Mouse (Mus musculus) megakaryocyte, adult 5-6 weeks (primary cell): ENCODE measurements around the gene Cln3. TPM values are rescaled to one million over a fixed set of nuclear protein-coding genes. Genes with fewer than 3 reads are reported as not detected.

Source experiments
- ATAC-seq: 2 replicates; pipeline ENCODE4 v1.8.0; 2016; ENCODE audit warnings: mild to moderate bottlenecking, inconsistent platforms; ENCODE audit not compliant: poor library complexity, severe bottlenecking
- total RNA-seq, 2 experiments: library from RNA; stranded (forward) in 1 of 2; stranded (reverse) in 1 of 2; fragments of 153-499, 151-499 nt in 1 of 2; fragments of 221-1000, 200-1000 nt in 1 of 2; gene quantifications; 2 replicates each; pipeline versions ENCODE4 v1.2.3 to v1.2.4; 2015 to 2017

Gene Cln3
- total RNA-seq, 2 experiments from 2014 or later = 77.8 to 118 TPM

DNA sequence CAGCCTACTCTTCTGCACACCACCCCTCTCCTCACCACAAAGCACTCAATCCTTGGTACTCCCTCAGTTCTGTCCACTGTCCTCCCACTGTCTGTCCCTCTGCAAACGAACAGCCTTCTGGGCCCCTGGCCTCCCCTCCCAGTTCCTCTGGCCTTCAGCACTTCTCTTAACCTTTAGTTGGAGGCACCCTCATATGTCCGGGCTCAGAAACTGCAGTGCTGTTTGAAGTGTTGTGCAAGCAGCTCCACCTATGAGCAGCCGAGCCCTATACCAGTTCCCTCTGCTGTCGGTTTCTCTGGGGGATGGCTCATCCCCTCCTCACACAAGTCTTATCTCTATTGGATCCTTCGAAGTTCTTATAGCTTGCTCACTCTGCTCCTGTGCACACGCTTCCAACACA is 10.8 kb upstream of the Cln3 start:
- ATAC-seq = peak; percentile 78

DNA sequence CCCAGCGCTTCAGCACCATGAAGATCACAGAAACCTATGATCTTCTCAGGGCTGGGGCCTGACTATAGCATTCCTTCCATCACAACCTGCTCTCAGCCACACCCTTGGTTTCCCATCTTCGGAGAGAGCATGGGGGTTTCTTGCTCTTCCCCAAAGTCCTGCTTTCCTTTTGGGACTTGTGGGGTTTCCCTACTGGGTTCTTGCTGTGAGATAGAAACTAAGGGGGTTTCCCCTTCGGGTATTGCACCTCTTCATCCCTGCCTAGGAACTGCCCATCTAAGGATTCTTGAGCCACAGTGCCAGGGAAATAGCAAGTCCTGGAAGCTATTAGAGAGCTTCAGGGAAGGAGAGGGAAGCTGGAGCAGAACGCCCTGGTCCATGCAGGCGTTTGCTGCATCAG is 10.3 kb upstream of the Cln3 start:
- no peak for ATAC-seq

DNA sequence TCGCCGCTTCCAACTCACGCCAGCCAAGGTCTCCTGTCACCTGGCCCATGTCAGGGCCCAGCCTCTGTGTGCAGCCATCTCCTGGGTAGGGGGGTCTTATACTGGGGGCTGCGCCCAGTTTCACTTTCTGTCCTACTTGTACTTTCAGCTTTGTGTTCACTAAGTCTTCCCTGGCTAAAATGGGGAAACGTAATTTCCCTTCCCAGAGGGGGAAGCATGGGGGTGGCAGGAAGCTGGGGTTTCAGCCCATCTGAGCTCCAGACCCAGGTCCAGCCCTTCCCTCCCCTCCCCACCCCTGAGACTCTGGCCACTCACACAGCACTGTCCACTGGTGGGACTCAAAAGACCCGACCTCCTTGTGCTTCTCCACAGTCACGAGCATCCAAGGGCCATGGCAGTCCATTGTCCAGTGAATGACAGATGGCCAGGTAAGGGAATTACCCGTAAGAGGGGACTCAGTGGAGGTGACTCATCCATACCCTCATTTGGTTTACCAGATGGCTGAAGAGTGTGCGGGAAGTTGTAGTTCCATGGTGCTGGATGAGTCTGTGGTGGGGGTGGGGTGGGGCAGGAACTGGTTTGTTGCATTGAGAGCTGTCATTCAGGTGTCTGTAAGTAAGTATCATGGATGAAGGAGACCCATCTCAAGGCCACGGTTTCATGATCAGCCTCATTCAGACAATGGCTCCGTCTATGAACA is 9.4 kb upstream of the Cln3 start, which contains the start of gene Il27:
Gene Il27, minus strand, starts transcription at position 80 of the 700 bp plus-strand sequence.
- ATAC-seq = peak; percentile 46

DNA sequence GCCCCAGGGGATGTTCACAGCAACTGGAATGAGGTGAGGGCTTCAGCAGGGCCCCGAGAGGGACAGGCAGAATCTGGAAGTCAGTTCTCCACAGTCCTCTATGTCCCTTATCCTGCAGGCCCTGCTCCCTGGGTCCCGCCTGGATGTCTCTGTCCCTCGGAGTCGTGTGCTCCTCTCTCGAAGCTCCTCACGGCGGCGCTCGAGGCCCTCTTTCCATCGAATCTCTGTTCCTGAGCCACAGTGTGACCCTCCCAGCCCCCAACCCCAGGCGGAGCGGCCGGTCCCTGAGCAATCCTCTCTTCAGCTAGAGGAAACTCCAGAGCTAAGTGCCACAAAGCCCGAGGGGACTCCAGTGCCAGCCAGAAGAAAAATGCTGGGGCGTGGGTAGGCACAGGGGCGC is 2.2 kb upstream of the Cln3 start:
- ATAC-seq = no peak

DNA sequence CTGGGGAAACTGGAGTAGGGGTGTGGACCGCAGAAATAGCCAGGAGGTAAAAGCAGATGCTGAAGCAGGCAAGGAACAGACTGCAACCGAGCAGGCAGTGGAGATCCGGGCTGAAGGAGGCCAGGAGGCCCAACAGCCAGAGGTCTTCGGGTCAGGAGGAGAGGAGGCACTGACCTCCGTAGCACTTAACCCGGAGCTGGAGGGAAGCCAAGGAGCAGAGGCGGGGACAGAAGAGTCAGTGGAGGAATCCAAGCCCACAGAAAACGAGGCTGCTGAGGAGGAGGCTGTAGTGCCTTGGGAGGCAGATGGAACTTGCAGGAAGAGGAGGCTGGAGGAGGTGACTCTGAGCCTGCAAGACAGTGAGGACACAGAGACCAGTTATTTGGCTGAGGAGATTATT is 1.2 kb upstream of the Cln3 start:
- ATAC-seq = no peak

DNA sequence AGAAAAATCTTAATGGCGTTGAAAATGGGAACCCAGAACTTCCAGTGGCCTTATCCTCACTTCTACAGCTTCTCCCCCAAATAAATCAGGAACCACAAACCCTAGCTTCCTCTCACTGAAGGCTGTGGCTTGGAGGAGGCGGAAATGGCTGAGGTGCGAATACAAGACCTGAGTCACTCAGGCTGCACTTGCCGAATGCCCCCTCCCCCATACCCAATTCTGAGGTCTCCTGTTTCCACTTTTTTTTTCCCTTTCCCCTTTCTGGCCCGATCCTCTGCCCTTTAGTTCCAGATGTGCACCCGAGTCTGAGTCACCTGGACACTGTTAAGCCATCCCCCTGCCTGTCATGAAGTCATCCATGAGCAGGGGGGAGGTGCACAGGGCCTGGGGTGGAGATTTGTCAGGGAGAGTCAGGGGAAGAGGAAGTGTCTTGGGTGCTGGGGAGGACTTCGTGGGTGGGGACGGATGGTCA is 1.1 kb downstream of the Cln3 start, which contains the start of gene Apobr:
Gene Apobr, plus strand, starts transcription at position 437 of the 472 bp plus-strand sequence.
- ATAC-seq = peak; percentile 85

DNA sequence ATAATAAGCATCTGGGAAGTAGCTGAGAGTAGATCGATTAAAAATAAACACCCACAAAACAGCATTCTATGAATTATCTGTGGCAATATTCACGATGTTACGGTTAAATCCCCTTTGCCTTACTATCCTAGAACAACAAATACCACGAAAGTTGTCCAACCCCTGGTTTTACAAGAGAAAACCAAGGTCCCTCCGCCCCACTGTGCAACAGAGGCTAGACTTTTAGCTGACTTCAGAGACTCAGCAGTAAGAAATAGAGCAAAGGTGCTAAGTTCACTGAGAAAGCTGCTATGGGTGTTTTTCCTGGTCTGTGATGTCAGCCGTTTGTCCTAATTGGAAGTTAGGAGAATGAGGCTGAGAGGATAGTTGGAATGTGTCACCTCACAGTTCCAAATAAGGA is 1.9 kb downstream of the Cln3 start:
- no peak for ATAC-seq

DNA sequence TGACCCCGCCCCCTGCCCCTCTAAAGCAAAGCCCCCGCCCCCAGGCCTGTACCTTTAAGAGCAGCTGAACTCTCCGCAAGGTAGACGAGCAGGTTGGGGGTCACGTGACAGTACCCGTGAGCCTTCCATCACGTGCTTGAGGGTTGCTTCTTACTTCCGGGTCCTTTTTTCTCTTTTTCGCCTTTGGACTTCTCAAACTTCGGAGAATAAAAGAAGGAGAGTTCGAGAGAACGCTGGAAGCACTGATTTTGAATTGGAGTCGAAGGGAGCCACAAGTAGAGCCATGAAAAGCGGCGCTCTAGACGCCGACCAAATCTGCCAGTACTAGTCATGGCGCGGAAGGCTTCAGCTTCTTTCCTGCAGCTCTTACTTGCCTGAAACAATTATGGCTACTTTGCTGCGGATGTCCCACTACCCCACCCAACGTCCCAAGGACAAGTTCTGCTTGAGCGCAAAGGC is 2.3 kb downstream of the Cln3 start:
- ATAC-seq = peak; percentile 41

DNA sequence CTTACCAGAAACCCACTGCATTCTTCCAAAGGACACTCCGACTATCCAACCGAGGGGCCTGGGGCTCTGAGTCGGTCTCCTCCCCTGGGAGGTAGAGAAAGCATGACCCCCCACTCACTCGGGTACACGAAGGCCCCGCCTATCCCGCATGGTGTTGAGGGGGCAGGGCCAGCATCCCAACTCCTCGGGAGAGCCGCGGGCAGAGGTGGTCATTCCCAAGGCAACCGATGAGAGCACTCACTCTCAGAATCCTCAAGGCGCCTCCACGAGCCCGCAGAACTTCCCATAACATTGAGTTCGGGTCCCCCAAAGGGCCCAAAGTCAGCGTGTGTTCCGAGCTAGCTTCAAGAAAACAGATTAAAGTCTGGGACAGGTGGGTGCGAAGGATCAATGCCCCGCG is 2.9 kb downstream of the Cln3 start:
- ATAC-seq = no peak

DNA sequence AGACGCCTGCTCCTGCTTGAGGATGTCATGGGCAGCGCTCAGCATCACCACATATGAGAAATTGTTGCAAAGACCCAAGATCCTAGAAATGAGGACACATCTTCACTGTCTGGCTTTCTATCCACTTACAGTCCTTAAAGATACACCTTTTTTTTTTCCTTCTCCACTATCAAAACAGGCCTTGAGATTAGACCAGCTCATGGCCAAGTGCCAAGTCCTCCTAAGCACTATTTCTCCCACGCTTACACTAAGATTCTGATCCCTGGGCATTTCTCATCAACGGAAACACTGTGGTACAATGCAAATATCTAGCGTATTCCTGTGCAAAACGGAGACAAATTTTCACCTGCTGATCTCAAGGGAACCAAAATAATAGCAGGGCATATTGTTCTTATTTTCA is 4.0 kb downstream of the Cln3 start:
- no peak for ATAC-seq

DNA sequence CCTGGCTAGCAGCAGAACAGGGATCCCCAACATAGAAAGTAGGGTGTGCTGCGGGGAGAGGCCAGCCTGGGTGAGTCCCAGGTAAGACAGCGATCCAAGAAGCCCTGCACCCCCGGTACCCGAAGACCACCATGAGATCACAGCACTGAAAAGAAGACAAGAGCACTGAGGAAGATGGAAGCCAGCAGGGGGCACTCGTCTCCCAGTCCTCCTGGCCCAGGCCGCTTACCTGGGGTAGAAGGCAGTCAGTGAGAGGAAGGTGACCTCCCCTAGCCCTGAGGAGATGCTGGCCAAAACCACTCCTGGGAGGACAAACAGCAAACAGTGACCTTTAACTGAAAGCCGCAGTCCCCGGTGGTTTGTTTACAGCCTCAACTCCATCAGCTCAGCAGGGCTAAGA is 6.4 kb downstream of the Cln3 start:
- ATAC-seq = no peak

DNA sequence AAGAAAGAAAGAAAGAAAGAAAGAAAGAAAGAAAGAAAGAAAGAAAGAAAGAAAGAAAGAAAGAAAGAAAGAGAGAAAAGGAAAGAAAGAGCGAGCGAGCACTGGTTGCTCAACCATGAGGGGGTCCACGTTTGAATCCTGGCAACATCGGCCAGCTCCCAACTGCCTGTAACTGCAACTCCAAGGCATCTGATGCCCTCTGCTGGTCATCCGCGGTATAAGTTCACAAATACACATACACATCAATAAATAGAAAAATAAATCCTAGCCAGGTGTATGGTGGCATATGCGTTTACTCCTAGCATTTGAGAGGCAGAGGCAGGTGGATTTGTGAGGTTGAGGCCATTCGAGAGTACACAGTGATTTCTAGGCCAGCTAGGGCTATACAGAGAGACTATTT is 8.7 kb downstream of the Cln3 start:
- peak; percentile 72 for ATAC-seq

DNA sequence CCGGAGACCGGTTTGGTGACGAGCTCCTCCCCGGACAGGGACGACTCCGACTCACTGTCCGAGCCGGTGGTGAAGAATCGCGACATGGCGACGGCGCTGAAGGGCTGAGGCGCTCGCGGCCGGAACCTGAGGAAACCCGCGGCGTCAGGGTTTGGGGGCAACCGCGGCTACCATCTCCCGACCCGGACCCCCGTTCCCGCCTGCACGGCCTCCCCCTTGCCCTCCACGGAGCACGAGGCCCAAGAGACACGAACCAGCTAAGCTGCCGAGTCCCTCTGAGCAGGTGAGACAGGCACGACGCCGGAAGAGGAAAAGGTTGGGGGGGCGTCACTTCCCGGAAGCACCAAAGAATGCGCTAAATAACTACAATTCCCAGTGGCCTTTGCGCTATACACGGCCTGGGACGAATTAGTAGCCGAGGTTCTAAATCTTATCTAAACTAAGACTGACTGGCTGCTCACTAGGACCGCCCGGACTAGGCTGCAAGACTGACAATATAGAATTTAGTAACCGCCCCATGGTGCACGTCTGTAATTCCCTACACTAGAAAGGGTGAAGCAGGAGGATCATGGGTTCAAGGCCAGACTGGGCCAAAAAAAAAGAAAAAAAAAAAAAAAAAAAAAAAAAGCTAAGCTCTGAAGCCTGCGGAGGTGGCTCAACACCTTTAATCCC is 19.4 kb downstream of the Cln3 start, which contains the start of gene Eif3c:
Gene Eif3c, minus strand, starts transcription at position 318 of the 672 bp plus-strand sequence.
- peak; percentile 94 for ATAC-seq

DNA sequence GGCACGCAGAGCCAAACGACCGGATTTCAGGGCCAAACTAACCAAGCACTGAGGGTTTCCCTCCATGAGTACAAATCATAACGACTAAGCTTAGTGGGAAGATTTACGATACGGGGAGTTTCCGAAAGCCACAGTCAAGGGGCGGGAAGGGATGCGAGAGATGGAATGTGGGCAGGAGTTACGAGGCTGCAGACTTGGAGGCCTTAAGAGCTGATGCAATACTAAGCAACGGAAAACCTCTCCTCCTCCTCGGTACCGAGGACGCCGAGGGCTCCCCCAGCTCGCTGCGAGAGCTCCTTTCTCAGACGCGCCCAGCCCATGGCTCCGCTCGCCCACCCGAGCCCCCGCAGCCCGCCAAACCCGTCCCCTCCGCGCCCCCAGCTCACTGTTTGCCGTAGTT is 19.9 kb downstream of the Cln3 start:
- peak; percentile 23 for ATAC-seq

DNA sequence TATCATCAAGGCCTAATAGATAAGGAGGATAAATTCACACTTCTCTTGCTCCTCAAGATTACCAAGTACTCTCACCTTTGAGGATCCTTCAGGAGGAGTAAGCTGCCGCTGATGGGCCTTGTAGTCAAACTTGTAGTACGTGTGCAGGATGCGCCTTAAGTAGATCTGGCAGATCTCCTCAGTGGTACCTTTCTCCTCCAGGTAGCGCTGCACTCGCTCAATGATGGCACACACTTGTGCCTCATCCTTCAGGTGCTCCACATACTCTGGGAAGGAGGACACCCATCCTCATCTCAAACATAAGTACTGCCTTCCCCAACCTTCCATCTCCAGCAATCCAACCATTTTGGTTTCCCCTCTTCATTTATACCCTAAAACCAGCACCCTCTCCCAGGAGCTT is 29.0 kb downstream of the Cln3 start:
- ATAC-seq = no peak

DNA sequence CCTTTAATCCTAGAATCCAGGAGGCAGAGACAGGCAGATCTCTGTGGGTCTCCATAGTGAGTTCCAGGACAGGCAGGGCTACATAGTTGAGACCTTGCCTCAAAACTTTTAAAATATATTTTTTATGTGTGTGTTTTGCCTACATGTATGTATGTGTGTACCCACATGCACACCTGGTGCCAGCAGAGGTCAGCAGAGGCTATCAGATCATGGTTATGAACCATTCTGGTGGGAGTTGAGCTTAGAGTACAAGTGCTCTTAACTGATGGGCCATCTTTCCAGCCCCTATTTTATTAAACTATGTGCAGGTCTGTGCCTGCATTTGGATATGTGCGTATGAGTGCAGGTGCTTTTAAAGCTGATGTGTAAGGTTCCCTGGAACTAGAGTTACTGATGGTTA is 30.8 kb downstream of the Cln3 start:
- no peak for ATAC-seq

DNA sequence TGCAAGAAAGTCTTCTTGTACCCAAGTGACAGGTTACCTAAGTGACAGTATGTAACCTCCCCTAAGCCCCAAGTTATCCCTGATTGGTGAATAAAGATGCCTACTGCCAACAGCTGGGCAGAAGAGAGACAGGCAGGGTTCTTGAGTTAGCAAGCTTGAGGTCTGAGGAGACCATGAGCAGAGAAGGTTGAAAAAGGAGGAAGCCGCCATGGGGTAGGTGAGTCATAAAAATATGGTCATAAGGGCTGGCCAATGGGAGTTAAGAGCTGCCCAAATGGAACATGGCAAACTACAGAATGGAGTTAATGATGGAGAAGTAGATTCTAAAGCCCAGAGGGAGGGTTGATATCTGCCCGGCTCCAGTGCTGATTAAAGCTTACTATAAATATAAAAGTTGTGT is 40.0 kb downstream of the Cln3 start:
- ATAC-seq = no peak

DNA sequence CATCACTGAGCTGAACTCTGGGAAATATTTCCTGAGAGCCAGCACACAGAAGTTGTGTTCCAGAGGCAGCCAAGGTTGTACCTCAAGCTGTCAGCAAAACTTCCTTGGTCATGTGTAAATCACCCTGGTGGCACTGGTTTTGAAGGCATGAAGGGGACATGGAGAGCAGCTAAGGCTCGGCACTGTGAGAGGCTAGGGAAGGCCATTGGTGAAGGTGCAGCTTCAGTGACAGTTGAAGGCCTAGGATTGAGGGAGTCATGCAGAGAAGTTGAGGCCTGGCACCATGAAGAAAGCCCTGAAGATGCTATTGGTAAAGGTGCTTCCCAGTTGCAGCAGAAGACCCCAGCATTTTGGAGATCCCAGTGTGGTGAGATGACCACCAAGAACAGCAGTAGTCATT is 44.0 kb downstream of the Cln3 start:
- ATAC-seq = no peak

DNA sequence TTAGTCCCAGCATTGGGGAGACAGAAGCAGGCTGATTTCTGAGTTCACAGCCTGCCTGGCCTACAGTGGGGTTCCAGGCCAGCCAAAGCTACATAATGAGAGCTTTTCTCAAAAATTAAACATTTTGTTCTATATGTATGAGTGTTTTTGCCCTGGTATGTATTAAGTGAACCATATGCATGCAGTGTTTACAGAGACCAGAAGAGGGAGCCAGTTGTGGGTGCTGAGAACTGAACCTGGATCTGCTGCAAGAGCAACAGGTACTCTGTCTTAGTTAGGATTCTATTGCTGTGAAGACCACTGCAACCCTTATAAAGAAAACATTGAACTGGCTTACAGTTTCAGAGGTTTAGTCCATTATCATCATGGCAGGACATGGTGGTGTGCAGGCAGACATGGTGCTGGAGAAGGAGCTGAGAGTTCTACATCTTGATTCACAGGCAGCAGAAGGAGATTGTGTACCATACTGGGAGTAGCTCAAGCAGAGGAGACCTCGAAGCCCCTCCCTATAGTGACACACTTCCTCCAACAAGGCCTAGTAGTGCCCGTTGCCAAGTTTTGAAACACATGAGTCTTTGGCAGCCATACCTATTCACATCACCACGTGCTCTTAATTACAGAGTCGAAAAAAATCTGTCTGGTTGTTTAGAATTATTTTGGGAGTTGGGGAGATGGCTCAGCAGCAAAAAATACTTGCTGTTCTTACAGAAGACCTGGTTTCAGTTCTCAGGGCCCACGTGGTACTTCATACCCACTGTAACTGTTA is 47.6 kb downstream of the Cln3 start:
- ATAC-seq = peak; percentile 60

DNA sequence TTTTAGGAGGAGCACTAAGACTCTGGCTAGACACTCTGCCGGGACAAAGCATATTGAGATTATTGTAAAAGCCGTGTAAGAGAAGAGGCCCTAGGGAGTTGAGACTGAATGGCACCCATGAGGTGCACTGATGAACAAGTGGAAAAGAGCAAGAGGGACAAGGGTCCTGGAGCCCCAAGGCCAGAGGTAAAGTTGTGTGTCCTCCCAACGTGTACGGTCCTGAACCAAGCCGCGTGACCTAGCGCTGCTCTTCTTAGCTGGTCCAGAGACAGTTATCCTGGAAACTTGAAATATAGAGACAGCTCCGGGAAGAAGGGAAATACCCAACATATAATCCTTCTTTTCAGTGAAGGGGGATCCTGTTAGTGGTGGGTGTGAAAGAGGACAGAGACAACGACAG is 49.2 kb downstream of the Cln3 start:
- ATAC-seq = no peak

DNA sequence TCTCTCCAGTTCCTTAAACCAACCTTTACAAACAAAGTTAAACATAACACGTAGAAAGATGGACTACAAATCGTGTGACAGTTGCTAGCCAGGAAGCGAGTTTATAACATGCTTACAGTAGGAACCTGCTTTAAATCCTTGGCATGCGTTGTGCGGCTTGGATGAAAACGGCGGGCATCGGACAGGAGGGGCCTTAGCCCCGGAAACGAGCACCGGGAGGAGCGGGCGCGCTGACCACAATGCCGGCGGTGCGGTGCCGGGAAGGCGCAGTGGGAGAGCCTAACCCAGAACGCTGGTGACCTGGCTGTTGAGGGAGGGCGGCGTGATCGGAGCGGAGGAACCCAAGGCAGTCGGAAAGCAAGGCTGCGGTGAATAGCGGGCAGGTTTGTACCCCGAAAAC is 49.9 kb downstream of the Cln3 start:
- ATAC-seq = peak; percentile 43
